Mouse (Mus musculus): Measurements from ENCODE around the gene Nif3l1.

Nif3l1 gene

GRCm38 (mm10) chr1:58458175-58458574, 13.2 kb downstream of the Nif3l1 start:
- CTCF ChIA-PET, result no interaction called here

DNA sequence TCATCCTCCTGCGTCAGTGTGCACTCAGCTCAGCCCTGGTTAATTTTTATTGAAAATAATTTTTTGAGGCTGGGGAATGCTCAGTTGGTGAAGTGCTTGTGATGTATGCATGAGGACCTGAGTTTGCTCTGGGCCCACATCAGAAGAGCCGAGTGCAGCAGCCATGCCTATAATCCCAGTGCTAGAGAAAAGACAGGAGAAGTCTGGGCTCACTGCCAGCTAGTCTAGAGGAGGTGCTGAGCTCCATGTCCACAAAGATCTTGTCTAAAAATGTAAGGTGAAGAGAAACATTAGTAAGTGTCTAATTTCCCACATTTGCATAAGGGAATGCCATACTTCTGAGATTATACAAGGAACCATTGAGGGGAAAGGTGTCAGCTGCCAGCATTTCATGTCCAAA, 13.9 kb downstream of the Nif3l1 start:
- CTCF ChIA-PET, result no interaction called here

DNA sequence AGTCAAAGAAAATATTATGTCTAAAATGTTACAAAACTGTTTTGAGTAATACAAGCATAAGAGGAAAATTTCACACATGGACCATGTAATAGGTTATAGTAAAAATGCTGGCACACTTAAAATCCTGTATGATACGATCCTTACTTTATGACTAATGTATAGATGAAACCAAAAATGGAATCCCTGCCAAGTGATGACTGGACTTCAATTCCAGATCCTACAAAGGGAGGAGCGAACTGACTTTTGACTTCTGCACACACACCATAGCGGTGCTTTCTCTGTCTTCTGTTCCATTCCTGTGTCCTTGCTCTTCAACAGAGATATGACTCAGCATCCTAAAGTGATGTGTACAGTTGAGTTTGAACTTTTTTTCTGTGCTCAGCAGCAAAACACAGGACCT, 15.6 kb downstream of the Nif3l1 start:
- CTCF ChIA-PET, result no interaction called here

- CTCF ChIA-PET, result interaction anchor here (0.6 kb wide), 1 partner anchor 157 kb away, joined by 6 read pairs; no protein-coding TSS in a partner anchor
Measured at GRCm38 (mm10) chr1:58463935-58464334, 19.0 kb downstream of the Nif3l1 start.

DNA sequence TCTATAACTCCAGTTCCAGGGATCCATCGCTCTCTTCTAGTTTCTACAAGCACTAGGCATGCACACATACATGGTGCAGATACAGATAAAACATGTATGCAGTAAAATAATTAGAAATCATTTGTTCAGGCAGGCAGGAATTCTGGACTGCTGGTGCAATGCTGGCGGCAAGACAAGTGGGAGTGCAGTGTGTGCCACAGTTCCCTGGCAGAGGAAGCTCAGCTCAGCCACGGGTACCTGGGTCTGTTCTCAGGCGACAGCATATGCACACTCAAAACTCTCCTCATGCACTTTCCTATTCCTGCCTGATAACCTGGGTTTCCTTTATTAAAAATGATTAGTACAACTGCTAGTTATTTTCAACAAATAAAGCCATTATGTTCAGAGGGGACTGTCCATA, 20.1 kb downstream of the Nif3l1 start:
- CTCF ChIA-PET, result no interaction called here

- CTCF ChIA-PET, result no interaction called here
Measured at GRCm38 (mm10) chr1:58465561-58465960, 20.6 kb downstream of the Nif3l1 start.

GRCm38 (mm10) chr1:58475662-58476061, 30.7 kb downstream of the Nif3l1 start:
- CTCF ChIA-PET, result no interaction called here

DNA sequence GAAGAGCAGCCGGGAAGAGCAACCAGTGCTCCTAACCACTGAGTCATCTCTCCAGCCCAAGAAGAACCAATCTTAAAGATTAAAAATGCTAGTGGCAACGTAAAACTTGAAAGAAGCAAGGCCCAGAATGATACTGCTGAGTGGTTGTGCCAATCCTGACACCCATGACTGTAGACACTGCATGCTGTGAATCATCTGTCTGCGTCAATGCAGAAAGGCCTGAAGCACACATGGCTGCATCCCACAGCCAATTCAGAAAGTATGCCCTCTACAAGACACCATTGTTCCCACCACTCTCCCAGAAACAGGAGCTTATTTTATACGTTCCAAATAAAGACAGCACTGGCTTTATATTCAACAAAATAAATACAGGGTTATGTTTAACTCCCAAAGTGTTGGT, 37.7 kb downstream of the Nif3l1 start:
- CTCF ChIA-PET, result no interaction called here

- CTCF ChIA-PET, result no interaction called here
Measured at GRCm38 (mm10) chr1:58495603-58496002, 50.7 kb downstream of the Nif3l1 start.

GRCm38 (mm10) chr1:58497678-58498077, 52.7 kb downstream of the Nif3l1 start:
- CTCF ChIA-PET, result no interaction called here

- CTCF ChIA-PET, result interaction anchor here (0.7 kb wide), 1 partner anchor 150 kb away, joined by 4 read pairs; no protein-coding TSS in a partner anchor
Measured at GRCm38 (mm10) chr1:58498758-58499157, 53.8 kb downstream of the Nif3l1 start.

GRCm38 (mm10) chr1:58503134-58503533, 58.2 kb downstream of the Nif3l1 start:
- CTCF ChIA-PET, result no interaction called here

DNA sequence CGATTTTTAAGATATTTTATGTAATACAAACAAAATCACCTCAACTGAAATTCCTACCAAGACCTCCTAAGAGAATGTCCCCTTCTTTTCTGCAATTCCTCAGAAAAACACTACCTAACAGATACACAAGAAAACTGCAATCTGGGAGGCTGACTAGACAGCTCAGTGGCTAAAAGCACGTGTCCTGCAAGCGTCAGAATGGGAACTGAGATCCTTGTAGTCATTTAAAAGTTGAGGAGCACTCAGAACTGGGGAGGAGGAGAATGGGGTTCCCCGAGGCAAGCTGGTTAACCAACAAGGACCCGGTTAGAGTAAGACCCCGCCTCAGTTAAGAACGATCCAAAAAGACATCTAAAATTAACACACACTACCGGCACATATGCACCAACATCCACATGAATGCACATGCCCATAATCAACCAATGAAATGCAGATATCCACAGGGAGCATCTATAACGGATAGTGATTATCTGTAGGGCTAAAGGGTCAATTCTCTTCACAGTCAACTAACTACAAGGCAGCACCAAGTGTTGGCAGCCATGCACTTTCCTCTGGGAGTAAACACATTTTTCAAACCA, 58.9 kb downstream of the Nif3l1 start:
- CTCF ChIA-PET, result no interaction called here

GRCm38 (mm10) chr1:58504577-58505254, 59.8 kb downstream of the Nif3l1 start, which contains the start of gene Orc2:
Orc2 (minus strand) TSS chr1:58505109.
- CTCF ChIA-PET, result interaction anchor here (0.6 kb wide), 1 partner anchor 60 kb away, joined by 6 read pairs; the partner anchor contains the start of gene Nif3l1

DNA sequence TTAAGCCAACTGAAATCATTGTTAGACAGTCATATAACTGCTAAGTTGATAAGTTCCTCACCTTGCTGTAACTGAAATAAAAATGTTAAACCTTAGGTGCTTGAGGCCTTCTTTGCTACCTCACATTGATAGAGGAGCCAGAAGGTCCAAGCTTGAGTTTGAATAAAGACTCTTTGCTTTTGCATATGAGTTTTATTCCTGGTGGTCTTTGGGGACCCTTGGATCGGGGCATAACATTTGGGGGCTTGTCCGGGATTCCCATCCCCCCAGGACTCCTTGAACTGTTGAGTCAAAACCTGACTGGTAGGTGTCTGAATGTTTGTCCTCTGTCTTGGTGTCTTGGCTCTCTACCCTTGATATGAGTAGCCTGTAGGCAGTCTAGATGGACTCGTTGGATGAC, 62.3 kb downstream of the Nif3l1 start:
- CTCF ChIA-PET, result no interaction called here

Data from spleen, embryonic (tissue).